Mouse (Mus musculus): Measurements from ENCODE around the gene Spsb1. TPM values are rescaled to one million over a fixed set of nuclear protein-coding genes. Genes with fewer than 3 reads are reported as not detected.

The Spsb1 gene
- polyA plus RNA-seq, 1 experiment, result 3.9 TPM

DNA sequence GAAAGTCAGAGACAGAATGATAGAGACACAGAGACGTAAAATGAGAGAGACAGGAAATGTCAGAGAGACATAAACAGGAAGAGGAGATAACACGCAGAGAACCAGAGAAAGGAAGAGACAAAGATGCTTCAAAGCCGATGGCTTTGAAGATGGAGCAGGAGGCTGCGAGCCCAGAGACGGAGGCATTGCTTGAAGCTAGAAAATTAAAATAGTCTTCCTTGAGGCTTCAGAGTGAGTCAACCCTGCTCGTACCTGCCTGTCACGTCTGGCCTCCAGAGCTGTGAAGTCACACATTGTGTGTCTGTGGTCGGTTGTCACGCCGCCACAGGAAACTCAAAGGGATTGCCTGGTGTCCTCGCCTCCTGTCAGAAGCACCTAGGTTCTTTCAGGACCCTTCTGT is 74.9 kb downstream of the Spsb1 start:
- no peaks in the 10 kb centered on the region for H3K4me1 ChIP-seq (ENCODE audit: control insufficient read depth, insufficient read depth, low read length)
- TF ChIP-seq POLR2A (IDR thresholded peaks at IDR 0.05; ENCODE audit: borderline replicate concordance, control insufficient read depth, low read depth, low read length) (no peak), CTCF (IDR thresholded peaks at IDR 0.05; ENCODE audit: control insufficient read depth, insufficient read depth, low read length) (no peak)
- WGBS, result 37% methylated on average over 11 of the region's 11 CpGs
- H3K27ac ChIP-seq (ENCODE audit: control insufficient read depth, insufficient read depth, low read depth, low read length, poor library complexity), result no peak overlapping the region
- no peak overlapping the region for H3K4me3 ChIP-seq (replicated peaks; ENCODE audit: control insufficient read depth, low read depth, low read length)

DNA sequence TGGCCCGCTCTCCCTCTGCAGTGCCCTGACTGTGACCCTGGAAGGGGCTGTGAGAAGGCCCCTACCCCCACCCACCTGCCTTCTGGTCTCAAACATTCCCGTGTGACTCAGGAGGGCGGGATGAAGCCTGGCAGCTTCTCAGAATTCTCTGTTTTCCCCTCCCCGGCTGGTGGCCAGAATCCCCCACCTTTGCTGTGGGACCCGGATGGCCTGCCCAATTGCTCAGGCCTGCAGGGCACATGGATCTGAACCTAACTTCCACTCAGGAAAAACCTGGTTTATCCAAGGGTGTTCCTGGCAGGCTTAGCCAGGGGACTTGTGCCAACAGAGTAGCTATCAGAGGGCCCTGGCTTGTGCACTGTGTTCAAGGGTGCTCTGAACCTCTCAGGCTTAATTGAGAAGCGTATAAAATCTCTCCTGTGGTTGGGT is 76.8 kb downstream of the Spsb1 start:
- H3K4me1 ChIP-seq (ENCODE audit: control insufficient read depth, insufficient read depth, low read length), result no peaks in the 10 kb centered on the region
- TF ChIP-seq POLR2A (IDR thresholded peaks at IDR 0.05; ENCODE audit: borderline replicate concordance, control insufficient read depth, low read depth, low read length) (no peak), CTCF (IDR thresholded peaks at IDR 0.05; ENCODE audit: control insufficient read depth, insufficient read depth, low read length) (no peak)
- H3K27ac ChIP-seq (ENCODE audit: control insufficient read depth, insufficient read depth, low read depth, low read length, poor library complexity), result no peak overlapping the region
- no peak overlapping the region for H3K4me3 ChIP-seq (replicated peaks; ENCODE audit: control insufficient read depth, low read depth, low read length)
- WGBS, result 64% methylated on average over 6 of the region's 6 CpGs

DNA sequence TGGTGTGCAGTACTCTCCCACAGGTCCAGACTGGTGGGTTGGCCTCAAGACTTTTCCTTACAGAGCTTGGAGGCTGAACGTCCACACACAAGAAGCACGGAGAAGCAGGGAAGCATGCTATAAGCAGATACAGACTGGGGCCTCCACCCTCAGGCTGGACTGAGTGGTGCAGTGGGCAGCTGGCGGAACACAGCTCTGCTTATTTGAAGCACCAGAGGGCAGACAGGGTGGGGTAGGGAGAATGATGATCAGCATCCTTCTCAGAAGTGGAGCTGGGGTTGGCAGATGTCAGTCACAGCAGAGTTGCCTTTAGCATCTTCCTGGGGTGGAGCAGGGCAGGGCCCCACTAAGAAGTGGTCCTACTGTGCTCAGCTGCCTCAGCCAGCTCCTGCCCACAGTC is 77.6 kb downstream of the Spsb1 start:
- TF ChIP-seq POLR2A (IDR thresholded peaks at IDR 0.05; ENCODE audit: borderline replicate concordance, control insufficient read depth, low read depth, low read length), result no peak
- TF ChIP-seq CTCF (IDR thresholded peaks at IDR 0.05; ENCODE audit: control insufficient read depth, insufficient read depth, low read length), result no peak
- 71% methylated on average over 3 of the region's 3 CpGs for WGBS
- Histone ChIP-seq H3K27ac (ENCODE audit: control insufficient read depth, insufficient read depth, low read depth, low read length, poor library complexity) (no peak overlapping the region), H3K4me1 (ENCODE audit: control insufficient read depth, insufficient read depth, low read length) (no peaks in the 10 kb centered on the region), H3K4me3 (replicated peaks; ENCODE audit: control insufficient read depth, low read depth, low read length) (no peak overlapping the region)

DNA sequence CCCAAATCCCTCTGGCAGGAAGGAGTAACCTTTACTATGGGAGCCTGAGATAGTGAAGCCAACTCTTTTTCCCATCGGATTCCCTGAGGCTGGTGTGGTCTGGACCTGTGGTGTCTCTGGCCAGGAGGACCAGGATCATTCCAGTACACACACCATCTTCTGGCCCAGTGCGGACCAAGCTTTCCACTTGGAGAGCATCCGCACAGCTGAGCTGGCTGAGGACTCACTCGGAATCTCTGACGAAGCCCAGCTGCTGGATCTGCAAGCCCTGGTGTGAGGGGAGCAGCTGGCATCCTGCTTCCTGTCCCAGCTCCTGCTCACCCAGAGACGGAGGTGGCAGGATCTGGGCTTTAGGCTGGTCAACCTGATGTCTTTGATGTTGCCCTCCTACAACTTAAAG is 78.1 kb downstream of the Spsb1 start:
- WGBS, result 85% methylated on average over 6 of the region's 6 CpGs
- TF ChIP-seq POLR2A (IDR thresholded peaks at IDR 0.05; ENCODE audit: borderline replicate concordance, control insufficient read depth, low read depth, low read length), result no peak
- no peak for TF ChIP-seq CTCF (IDR thresholded peaks at IDR 0.05; ENCODE audit: control insufficient read depth, insufficient read depth, low read length)
- Histone ChIP-seq H3K4me1 (ENCODE audit: control insufficient read depth, insufficient read depth, low read length) (no peaks in the 10 kb centered on the region), H3K4me3 (replicated peaks; ENCODE audit: control insufficient read depth, low read depth, low read length) (no peak overlapping the region), H3K27ac (ENCODE audit: control insufficient read depth, insufficient read depth, low read depth, low read length, poor library complexity) (no peak overlapping the region)

DNA sequence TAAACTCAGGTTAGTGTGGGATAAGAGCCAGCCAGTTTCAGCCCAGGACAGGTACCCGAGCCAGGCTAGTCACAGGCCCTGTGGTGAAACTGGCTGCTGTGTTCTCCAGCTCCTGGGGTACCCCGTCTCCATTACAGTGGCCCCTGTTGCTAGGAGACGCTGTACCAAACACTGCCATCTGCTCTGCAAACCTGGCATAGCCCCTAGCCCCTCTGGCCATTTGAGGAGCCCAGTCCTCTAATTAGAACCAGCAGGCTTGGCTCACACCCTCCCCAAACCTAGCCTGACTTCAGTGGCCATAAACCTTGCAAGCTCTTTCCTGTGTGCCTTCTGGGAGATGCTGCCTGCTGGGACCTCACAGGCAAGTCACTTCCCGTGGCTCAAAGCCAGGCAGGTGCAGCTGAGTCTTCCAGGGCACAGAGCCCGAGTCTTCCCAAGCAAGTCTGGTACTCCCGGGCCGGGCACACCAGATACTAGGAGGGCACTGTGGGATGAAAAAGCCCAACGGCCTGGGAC is 78.8 kb downstream of the Spsb1 start:
- 43% methylated on average over 8 of the region's 8 CpGs for WGBS
- H3K4me1 ChIP-seq (ENCODE audit: control insufficient read depth, insufficient read depth, low read length), result no peaks in the 10 kb centered on the region
- H3K27ac ChIP-seq (ENCODE audit: control insufficient read depth, insufficient read depth, low read depth, low read length, poor library complexity), result no peak overlapping the region
- H3K4me3 ChIP-seq (replicated peaks; ENCODE audit: control insufficient read depth, low read depth, low read length), result no peak overlapping the region
- TF ChIP-seq POLR2A (IDR thresholded peaks at IDR 0.05; ENCODE audit: borderline replicate concordance, control insufficient read depth, low read depth, low read length), result no peak
- TF ChIP-seq CTCF (IDR thresholded peaks at IDR 0.05; ENCODE audit: control insufficient read depth, insufficient read depth, low read length), result no peak

DNA sequence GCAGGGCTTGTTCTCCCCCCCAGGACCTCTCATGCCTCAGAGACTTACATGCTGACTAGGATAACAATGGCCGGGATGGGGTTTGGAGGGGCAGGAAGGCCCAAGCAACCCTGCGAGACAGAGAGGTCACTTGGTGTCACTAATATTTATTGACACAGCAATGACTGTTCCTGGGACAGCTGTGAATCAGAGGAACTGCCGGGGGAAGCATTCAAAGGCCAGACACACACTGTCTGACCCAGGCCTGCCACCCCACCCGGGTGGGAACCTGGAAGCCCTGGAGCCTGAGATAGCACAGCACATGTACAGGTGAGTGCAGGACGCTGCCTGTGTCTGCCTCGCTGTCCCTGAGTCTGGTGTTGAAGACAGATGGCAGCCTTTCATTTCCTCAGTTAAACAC is 79.5 kb downstream of the Spsb1 start:
- H3K4me3 ChIP-seq (replicated peaks; ENCODE audit: control insufficient read depth, low read depth, low read length), result no peak overlapping the region
- no peaks in the 10 kb centered on the region for H3K4me1 ChIP-seq (ENCODE audit: control insufficient read depth, insufficient read depth, low read length)
- no peak overlapping the region for H3K27ac ChIP-seq (ENCODE audit: control insufficient read depth, insufficient read depth, low read depth, low read length, poor library complexity)
- 64% methylated on average over 6 of the region's 6 CpGs for WGBS
- no peak for TF ChIP-seq POLR2A (IDR thresholded peaks at IDR 0.05; ENCODE audit: borderline replicate concordance, control insufficient read depth, low read depth, low read length)
- TF ChIP-seq CTCF (IDR thresholded peaks at IDR 0.05; ENCODE audit: control insufficient read depth, insufficient read depth, low read length), result no peak

DNA sequence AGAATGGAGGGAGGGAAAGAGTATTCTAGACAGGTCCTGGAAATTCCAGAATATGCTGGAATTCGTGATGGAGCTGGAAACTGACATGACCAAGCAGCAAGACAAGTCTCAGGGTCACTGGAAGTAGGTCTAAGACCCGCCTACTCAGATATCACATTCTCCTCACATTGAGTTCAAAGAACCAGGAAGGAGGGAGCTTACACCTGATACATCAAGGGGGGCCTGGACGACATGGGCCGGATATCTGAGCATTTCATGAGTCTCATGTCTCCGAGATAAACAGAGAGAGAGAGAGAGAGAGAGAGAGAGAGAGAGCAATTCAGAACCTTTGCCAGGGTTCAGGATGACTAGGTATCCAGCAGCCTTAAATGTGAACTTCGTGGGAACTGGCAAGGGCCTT is 82.6 kb downstream of the Spsb1 start:
- Histone ChIP-seq H3K27ac (ENCODE audit: control insufficient read depth, insufficient read depth, low read depth, low read length, poor library complexity) (no peak overlapping the region), H3K4me1 (ENCODE audit: control insufficient read depth, insufficient read depth, low read length) (no peaks in the 10 kb centered on the region), H3K4me3 (replicated peaks; ENCODE audit: control insufficient read depth, low read depth, low read length) (no peak overlapping the region)
- WGBS, result 66% methylated on average over 6 of the region's 6 CpGs
- TF ChIP-seq CTCF (IDR thresholded peaks at IDR 0.05; ENCODE audit: control insufficient read depth, insufficient read depth, low read length) (no peak), POLR2A (IDR thresholded peaks at IDR 0.05; ENCODE audit: borderline replicate concordance, control insufficient read depth, low read depth, low read length) (no peak)

DNA sequence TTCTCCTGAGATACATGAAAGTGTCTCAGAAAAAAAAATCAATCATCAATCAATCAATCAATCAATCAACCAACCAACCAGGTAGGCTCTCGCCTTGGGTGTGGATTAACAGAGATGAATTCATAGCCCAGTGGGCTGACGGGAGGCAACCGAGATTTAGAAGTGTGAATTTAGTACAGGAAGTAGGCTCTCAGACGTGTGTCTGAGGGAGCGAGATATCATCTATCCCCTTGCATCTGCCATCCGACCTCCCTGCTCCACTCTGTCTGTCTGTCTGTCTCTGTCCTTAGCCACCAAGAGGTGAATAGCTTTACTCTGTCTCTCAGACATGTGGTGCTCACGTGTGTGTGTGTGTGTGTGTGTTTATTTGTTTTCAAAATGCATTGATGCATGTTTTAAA is 83.3 kb downstream of the Spsb1 start:
- WGBS, result 24% methylated on average over 7 of the region's 7 CpGs
- no peak overlapping the region for H3K27ac ChIP-seq (ENCODE audit: control insufficient read depth, insufficient read depth, low read depth, low read length, poor library complexity)

DNA sequence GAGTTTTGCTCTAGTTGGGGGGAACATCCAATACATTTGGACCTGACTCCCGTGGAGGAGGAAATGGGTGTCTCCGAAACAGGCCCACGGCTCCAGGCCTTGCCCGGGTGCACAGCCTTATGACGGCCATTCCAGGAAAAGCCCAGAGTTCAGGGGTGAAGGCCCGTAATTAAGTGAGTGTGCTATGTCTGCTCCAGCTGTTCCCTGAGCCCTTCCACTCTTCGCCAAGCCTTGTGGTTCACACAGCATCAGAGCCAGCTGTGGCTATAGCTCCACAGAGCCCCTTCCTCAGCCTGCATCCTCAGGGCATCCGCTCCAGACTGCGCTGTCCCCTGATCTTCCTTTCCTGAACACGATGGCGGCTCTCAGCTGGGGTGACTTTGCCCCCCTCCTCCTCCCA is 83.8 kb downstream of the Spsb1 start:
- 74% methylated on average over 11 of the region's 11 CpGs for WGBS
- H3K27ac ChIP-seq (ENCODE audit: control insufficient read depth, insufficient read depth, low read depth, low read length, poor library complexity), result no peak overlapping the region
- no peak overlapping the region for H3K4me3 ChIP-seq (replicated peaks; ENCODE audit: control insufficient read depth, low read depth, low read length)
- no peaks in the 10 kb centered on the region for H3K4me1 ChIP-seq (ENCODE audit: control insufficient read depth, insufficient read depth, low read length)
- TF ChIP-seq CTCF (IDR thresholded peaks at IDR 0.05; ENCODE audit: control insufficient read depth, insufficient read depth, low read length) (no peak), POLR2A (IDR thresholded peaks at IDR 0.05; ENCODE audit: borderline replicate concordance, control insufficient read depth, low read depth, low read length) (no peak)

More for the DNA sequence above, 83.3 kb downstream of the Spsb1 start:
- TF ChIP-seq CTCF (IDR thresholded peaks at IDR 0.05; ENCODE audit: control insufficient read depth, insufficient read depth, low read length) (no peak), POLR2A (IDR thresholded peaks at IDR 0.05; ENCODE audit: borderline replicate concordance, control insufficient read depth, low read depth, low read length) (no peak)
- Histone ChIP-seq H3K4me1 (ENCODE audit: control insufficient read depth, insufficient read depth, low read length) (no peaks in the 10 kb centered on the region), H3K4me3 (replicated peaks; ENCODE audit: control insufficient read depth, low read depth, low read length) (no peak overlapping the region)

All from bone marrow, adult 2 months (tissue).